Mouse (Mus musculus) spleen, adult 2 months (tissue): ENCODE data around the gene Pard3. TPM values are rescaled to one million over a fixed set of nuclear protein-coding genes. Genes with fewer than 3 reads are reported as not detected.

ENCODE experiments used
- DNase-seq, 2 experiments: peaks; one replicate each; pipeline versions ENCODE4 v3.0.0 to v3.0.0-alpha.2; 2012 to 2021; ENCODE audit warnings: low spot score in 2 of 2, low read depth in 1 of 2
- H3K27ac ChIP-seq: fragments of 200-500 bp; 2 replicates; pipeline ENCODE4 v1.5.1; 2012; ENCODE audit warnings: low read length, inconsistent platforms; ENCODE audit not compliant: insufficient read depth
- H3K27me3 ChIP-seq: fragments of 200-500 bp; 2 replicates; pipeline ENCODE4 v1.6.1; 2012; ENCODE audit warnings: mild to moderate bottlenecking, moderate library complexity, low read length, inconsistent platforms; ENCODE audit not compliant: control insufficient read depth, insufficient read depth
- H3K36me3 ChIP-seq: fragments of 200-500 bp; 2 replicates; pipeline ENCODE4 v1.6.1; 2012; ENCODE audit warnings: mild to moderate bottlenecking, low read length, inconsistent platforms; ENCODE audit not compliant: control insufficient read depth, insufficient read depth
- H3K4me1 ChIP-seq: fragments of 200-500 bp; 2 replicates; pipeline ENCODE4 v1.6.1; 2011; ENCODE audit warnings: inconsistent platforms; ENCODE audit not compliant: control insufficient read depth, insufficient read depth, insufficient read length
- H3K4me3 ChIP-seq: fragments of 200-500 bp; 2 replicates; pipeline ENCODE4 v1.5.1; 2011; ENCODE audit warnings: mild to moderate bottlenecking, inconsistent platforms; ENCODE audit not compliant: insufficient read depth, insufficient read length; ENCODE audit errors: extremely low read depth
- CTCF ChIP-seq: fragments of 200-500 bp; IDR thresholded peaks from 2 replicates; pipeline ENCODE4 v1.5.1; 2011; ENCODE audit warnings: mild to moderate bottlenecking, inconsistent platforms; ENCODE audit not compliant: insufficient read depth, insufficient read length, insufficient replicate concordance; ENCODE audit errors: extremely low read depth
- POLR2A ChIP-seq: fragments of 200-500 bp; IDR thresholded peaks from 2 replicates; pipeline ENCODE4 v1.6.1; 2011; ENCODE audit warnings: low read depth, low read length, inconsistent platforms
- WGBS: fragments of 180-500 bp; shearing (Covaris S2); methylation state at CpG from one replicate; pipeline ENCODE4 v1.1.7; 2018; 5-methylcytosine and 5-hydroxymethylcytosine counted together
- polyA plus RNA-seq: library from polyadenylated mRNA; depleted of rRNA; stranded (reverse); fragments of >200 nt; gene quantifications from 2 replicates; pipeline ENCODE4 v1.2.3, GENCODE M21; 2012

Pard3 gene
- polyA plus RNA-seq, 1 experiment: 3.8 TPM

DNA sequence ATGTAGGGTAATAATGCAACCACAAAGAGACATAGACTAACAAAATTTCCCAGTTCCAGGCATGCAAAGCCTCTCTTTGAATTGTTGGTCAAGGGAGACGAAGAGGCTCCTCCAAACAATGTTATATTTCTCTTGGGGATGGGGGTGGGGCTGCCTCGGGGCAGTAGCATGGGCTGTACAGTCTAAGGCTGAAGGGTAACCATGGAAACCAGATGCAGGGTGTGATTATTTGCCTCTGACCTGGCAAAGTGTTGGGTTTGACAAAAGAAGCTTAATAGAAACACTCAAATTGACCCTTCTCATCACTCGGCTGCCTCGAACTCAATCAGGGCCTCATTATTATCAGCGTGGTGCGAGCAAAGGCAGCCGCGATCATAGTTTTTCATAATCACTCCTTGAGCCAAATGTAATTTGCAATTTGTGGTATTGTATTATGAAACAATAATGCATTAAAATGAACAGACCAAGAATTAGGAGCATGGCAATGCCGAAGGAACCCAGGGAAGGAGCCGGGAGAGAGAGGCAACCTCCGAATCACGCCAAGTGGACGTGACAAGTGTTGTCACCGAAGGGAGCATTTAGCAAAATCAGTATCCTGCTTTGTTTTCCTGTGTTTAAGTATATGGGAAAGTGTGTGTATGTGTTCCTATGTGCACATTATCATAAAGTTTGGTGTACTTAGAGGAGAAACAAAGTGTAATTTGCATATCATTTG is 387.4 kb downstream of the Pard3 start:
- WGBS: 92% methylated on average over 14 of the region's 14 CpGs
- TF ChIP-seq CTCF: no peak
- no peak for TF ChIP-seq POLR2A
- Histone ChIP-seq H3K4me1 (no peaks in the 10 kb centered on the region; the same call in 1 of the 2 replicates), H3K4me3 (no peak overlapping the region), H3K36me3 (no peaks in the 10 kb centered on the region), H3K27ac (no peak overlapping the region), H3K27me3 (no peaks in the 10 kb centered on the region)
- DNase-seq: no peak

DNA sequence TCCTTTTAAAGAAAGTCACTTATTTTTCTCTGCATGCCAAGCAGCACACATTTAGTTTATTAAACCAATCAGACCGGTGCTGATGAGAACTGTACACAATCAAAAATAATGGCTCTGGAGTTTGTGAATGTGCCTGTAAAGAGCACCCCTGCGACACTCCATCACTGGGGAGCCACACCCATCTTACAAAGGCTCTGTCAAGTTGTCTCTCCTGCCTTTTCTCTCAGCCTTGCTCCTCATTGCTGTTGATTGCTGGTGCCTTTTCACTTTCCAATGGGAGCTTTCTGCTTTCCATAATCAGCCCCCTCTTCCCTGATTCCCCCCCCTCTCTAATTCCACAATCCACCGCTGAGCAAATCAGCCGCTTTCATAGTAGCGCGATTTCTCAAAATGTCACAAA is 388.7 kb downstream of the Pard3 start:
- Histone ChIP-seq H3K4me1 (no peaks in the 10 kb centered on the region; the same call in 1 of the 2 replicates), H3K27me3 (no peaks in the 10 kb centered on the region), H3K4me3 (no peak overlapping the region), H3K36me3 (no peaks in the 10 kb centered on the region), H3K27ac (no peak overlapping the region)
- DNase-seq: no peak
- WGBS: 93% methylated on average over 6 of the region's 6 CpGs
- TF ChIP-seq POLR2A: no peak
- TF ChIP-seq CTCF: no peak

DNA sequence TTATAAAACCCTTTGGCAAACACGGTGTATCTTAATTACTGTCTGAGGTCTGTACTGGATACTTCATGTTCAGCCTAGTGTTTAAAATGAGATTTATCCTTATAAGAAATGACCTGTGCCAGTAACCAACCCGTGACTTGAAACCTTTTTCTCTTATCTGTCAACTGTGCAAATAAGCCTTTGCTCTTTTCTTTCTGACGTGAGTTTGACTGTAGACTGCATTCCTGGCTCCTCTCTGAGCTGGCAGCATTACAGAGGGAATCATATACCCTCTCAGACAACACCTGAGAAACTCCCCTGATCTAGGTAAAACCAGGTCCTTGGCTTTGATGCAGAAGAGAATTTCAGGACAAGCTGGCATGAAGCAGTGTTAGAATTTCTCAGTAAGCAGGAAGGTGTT is 394.2 kb downstream of the Pard3 start:
- TF ChIP-seq POLR2A (no peak), CTCF (no peak)
- Histone ChIP-seq H3K4me1 (no peaks in the 10 kb centered on the region; the same call in 1 of the 2 replicates), H3K27ac (no peak overlapping the region), H3K27me3 (no peaks in the 10 kb centered on the region), H3K4me3 (no peak overlapping the region), H3K36me3 (no peaks in the 10 kb centered on the region)
- DNase-seq: no peak
- 83% methylated on average over 3 of the region's 3 CpGs for whole genome bisulfite sequencing

DNA sequence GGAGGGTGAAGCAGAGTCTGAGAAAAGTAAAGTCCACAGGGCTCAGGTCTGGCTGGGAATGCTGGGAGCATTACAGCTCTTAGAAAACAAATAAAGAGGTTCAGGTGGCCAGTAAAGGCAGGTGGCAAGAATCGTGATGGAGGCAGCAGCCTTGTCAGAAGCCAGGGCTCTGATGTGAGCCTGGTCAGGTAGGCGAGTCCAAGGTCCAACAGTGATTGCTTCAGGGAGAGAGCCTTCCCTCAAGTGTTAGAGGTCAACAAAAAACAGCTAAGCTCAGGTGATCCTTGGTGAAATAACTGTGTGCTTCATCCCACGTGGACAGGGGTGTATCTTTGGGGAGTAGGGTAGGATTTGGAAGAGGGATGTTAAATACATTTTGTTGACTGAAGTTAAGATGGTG is 397.5 kb downstream of the Pard3 start:
- no peak overlapping the region for H3K4me3 ChIP-seq
- H3K27ac ChIP-seq: no peak overlapping the region
- H3K27me3 ChIP-seq: no peaks in the 10 kb centered on the region
- WGBS: 72% methylated on average over 3 of the region's 3 CpGs
- H3K4me1 ChIP-seq: no peaks in the 10 kb centered on the region; the same call in 1 of the 2 replicates
- H3K36me3 ChIP-seq: no peaks in the 10 kb centered on the region
- DNase-seq: no peak
- TF ChIP-seq POLR2A: no peak

DNA sequence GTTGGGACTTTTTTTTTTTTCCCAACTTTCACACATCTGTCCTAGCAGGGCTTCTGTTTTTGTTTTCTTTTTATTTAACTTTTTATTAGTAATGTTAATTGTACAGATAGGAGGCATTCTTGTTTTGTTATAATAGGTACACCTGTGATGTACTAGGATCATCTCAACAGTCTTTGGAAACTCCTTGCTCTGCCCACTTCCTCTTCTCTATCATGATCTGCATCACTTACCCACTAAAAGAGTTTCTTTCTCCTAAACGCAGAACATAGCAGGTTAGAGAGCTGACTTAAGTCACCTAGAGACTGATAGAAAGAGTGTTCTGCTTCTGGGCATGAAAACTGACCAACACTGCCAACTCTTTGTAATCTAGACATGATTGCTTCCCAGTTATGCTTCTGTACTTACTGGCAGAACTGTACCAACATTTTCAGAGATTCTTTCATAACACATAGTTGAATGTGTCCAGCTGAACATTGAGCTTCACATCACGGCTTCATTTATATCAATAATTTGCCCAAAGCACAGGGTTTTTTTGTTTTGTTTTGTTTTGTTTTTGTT is 398.8 kb downstream of the Pard3 start:
- no peak for DNase-seq
- Histone ChIP-seq H3K27ac (no peak overlapping the region), H3K4me3 (no peak overlapping the region)

DNA sequence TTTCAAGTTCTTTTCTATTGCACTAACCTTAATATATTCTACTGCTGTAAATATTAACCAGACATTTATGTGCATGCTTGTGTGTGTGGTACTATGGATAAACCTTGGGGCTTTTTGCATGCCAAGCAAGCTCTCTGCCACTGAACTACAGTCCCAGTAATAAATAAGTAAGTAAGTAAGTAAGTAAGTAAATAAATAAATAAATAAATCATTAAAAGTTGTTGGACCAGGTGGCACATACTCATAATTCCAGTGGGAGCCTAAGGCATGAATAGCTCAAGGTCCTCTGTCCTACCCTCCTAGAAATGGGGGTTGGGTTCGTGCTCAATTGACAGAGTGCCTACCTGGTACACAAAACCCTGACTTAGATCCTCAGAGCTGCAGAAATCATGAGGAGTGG is 400.6 kb downstream of the Pard3 start:
- H3K27ac ChIP-seq: no peak overlapping the region

More for the DNA sequence above, 398.8 kb downstream of the Pard3 start:
- no peaks in the 10 kb centered on the region for H3K4me1 ChIP-seq
- no peaks in the 10 kb centered on the region for H3K27me3 ChIP-seq
- no peaks in the 10 kb centered on the region for H3K36me3 ChIP-seq
- TF ChIP-seq POLR2A (no peak), CTCF (no peak)
- WGBS: 54% methylated on average over 2 of the region's 2 CpGs

DNA sequence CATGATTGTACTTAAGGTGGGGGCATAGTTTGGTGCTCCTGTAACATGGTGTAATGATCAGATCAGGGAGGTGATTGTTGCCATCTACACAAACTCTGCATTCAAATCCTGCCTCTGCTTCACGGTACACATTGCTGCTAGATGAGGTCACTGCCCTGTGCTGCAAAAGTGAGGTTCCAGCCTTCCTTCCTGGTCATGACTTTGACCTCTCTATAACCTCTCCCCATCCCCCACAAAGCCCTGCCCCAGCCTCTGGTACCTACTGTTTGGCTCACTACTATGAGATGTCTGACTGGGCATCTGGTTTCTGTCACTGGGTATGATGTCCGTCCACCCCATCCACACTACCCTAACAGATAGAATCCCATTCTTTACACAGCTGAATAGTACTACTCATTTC is 408.5 kb downstream of the Pard3 start:
- DNase-seq: no peak
- 72% methylated on average over 2 of the region's 2 CpGs for WGBS
- no peaks in the 10 kb centered on the region for H3K36me3 ChIP-seq
- TF ChIP-seq POLR2A: no peak
- no peak for TF ChIP-seq CTCF
- H3K27ac ChIP-seq: no peak overlapping the region
- no peak overlapping the region for H3K4me3 ChIP-seq
- H3K4me1 ChIP-seq: no peaks in the 10 kb centered on the region
- no peaks in the 10 kb centered on the region for H3K27me3 ChIP-seq

More for the DNA sequence above, 400.6 kb downstream of the Pard3 start:
- 90% methylated on average over 1 of the region's 1 CpGs for WGBS
- Histone ChIP-seq H3K4me1 (no peaks in the 10 kb centered on the region), H3K4me3 (no peak overlapping the region), H3K27me3 (no peaks in the 10 kb centered on the region), H3K36me3 (no peaks in the 10 kb centered on the region)
- TF ChIP-seq POLR2A: no peak
- TF ChIP-seq CTCF: no peak
- no peak for DNase-seq
